Mouse (Mus musculus) hindbrain, embryonic 14.5 days (tissue): ENCODE data around the gene Mmp28. TPM values are rescaled to one million over a fixed set of nuclear protein-coding genes. Genes with fewer than 3 reads are reported as not detected.

Experiments
- ATAC-seq: fragments of 200-750 bp; cut with Nextera tagmentation; 2 replicates; pipeline ENCODE4 v1.8.0; 2017; ENCODE audit warnings: moderate number of reproducible peaks, mild to moderate bottlenecking, moderate TSS enrichment, moderate library complexity; ENCODE audit not compliant: low FRiP score
- DNase-seq: peaks from one replicate; pipeline ENCODE4 v3.0.0-alpha.2; 2015; ENCODE audit warnings: low spot score
- H3K27ac ChIP-seq: fragments of 300-500 bp; sonication (generic); 2 replicates; pipeline ENCODE4 v1.5.1; 2014; ENCODE audit warnings: mild to moderate bottlenecking, moderate library complexity
- H3K27me3 ChIP-seq: fragments of 300-500 bp; sonication (generic); 2 replicates; pipeline ENCODE4 v1.6.1; 2014; ENCODE audit warnings: mild to moderate bottlenecking, low read length, mixed read lengths; ENCODE audit not compliant: control insufficient read depth, insufficient read depth
- H3K36me3 ChIP-seq: fragments of 300-500 bp; sonication (generic); replicated peaks from 2 replicates; pipeline ENCODE4 v1.6.1; 2014; ENCODE audit not compliant: control insufficient read depth, insufficient read depth
- H3K4me1 ChIP-seq: fragments of 300-500 bp; sonication (generic); replicated peaks from 2 replicates; pipeline ENCODE4 v1.6.1; 2014; ENCODE audit warnings: antibody characterized with exemption, low read length, mixed read lengths; ENCODE audit not compliant: control insufficient read depth, insufficient read depth
- H3K4me2 ChIP-seq: fragments of 300-500 bp; sonication (generic); replicated peaks from 2 replicates; pipeline ENCODE4 v1.6.1; 2014; ENCODE audit warnings: mild to moderate bottlenecking, moderate library complexity
- H3K4me3 ChIP-seq: fragments of 300-500 bp; sonication (generic); replicated peaks from 2 replicates; pipeline ENCODE4 v1.5.1; 2014; ENCODE audit warnings: mild to moderate bottlenecking, low read length
- H3K9ac ChIP-seq: fragments of 300-500 bp; sonication (generic); 2 replicates; pipeline ENCODE4 v1.6.1; 2014
- H3K9me3 ChIP-seq: fragments of 300-500 bp; sonication (generic); 2 replicates; pipeline ENCODE4 v1.6.1; 2016; ENCODE audit warnings: low read length; ENCODE audit not compliant: control insufficient read depth
- WGBS: fragments of 180-500 bp; shearing (Covaris S2); extraction: QIAGEN DNeasy Blood & Tissue Kit; methylation state at CpG from one replicate; pipeline ENCODE4 v1.1.7; 2014; 5-methylcytosine and 5-hydroxymethylcytosine counted together
- polyA plus RNA-seq: library from polyadenylated mRNA; unstranded; fragments of >200 nt; fragmentation: Nextera tagmentation; extraction: Ambion mirVana; gene quantifications from 2 replicates; pipeline ENCODE4 v1.2.1, GENCODE M21; 2014

Mmp28 gene
- polyA plus RNA-seq, 1 experiment from 2014 or later = 3.9 TPM

DNA sequence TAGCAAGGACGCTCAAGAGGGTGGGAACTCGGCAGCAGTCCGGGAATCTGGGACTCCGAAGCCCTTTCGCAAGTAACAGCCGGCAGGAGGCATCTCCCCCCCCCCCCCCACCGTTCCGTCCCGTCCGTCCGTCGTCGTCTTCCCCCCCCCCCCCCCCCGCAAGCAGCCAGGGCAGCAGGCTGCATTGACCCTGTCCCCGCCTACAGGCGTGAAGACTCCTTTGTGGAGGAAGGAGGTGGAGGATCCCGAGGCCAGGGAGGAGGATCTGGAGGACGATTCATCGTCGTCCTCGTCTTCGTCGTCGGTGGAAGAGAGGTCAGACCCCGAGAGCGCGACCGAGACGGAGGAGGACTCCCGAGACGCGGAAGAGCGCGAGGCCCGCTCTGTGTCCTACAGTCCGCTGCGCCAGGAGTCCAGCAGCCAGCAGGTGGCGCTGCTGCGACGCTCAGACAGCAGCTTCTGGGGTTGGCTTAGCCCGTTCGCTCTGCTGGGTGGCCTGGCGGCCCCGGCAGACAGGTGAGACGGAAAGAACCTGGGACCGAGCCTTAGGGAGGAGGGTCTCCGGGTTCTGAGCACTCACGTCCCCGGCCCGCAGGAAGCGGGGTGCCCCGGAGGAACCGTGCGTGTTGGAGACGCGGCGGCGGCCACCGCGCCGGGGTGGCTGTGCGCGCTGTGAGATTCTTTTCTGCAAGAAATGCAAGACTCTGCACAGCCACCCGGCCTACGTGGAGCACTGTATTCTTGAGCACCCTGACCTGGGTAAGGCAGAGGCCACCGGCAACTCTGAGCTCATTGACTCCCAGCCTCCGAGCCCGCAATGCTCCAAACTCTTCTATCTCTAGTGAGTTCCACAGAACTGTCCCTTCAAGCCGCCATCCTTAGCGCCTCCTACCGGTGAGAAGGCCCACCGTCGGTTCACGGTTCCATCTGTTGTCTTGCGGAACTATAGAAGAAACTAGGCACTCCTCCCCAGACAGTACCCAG, 22.5 kb downstream of the Mmp28 start:
- Histone ChIP-seq H3K27me3 (peaks cover 42% of the 10 kb centered on the region), H3K27ac (no peak overlapping the region), H3K4me3 (peak overlapping the region; percentile 50), H3K4me1 (0 out of 2 replicates have a peak, but pooled peaks cover 3% of the 10 kb centered on the region), H3K9me3 (no peaks in the 10 kb centered on the region), H3K36me3 (no peaks in the 10 kb centered on the region), H3K4me2 (peak overlapping the region; percentile 72), H3K9ac (peak overlapping the region; percentile 62)
- DNase-seq (peak; percentile 97), ATAC-seq (peak; percentile 94)
- WGBS = under 1% methylated on average over 70 of the region's 75 CpGs

DNA sequence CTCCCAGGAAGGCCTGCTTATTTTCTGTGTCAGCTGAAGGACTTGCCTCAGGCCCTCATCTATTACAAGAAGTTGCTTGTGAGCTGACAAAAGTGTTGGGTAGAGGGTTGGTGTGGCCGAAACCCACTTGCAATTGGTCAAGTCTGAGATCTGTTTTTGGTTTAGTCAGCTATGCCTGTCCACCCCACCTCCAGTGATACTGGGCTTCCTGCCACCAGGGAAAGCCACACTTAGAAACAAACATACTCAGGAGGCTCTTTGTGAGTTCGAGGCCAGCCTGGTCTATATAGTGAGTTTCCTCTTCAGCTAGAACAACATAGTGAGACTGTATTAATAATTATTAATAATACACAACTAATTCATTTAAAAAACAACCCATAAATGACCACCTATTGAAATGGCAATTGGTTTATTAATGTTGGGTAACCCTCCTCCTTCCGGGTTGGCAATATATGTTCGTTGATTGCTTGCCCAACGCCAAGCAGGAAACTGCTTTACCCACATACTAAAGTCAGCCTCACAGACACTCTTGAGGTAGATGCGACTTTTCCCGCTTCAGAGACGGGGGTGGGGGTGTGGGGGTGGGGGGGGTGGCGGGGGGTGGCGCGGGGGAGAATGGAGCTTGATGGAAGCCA, 23.3 kb downstream of the Mmp28 start:
- no peak overlapping the region for H3K9ac ChIP-seq
- H3K27me3 ChIP-seq = peaks cover 34% of the 10 kb centered on the region
- 44% methylated on average over 8 of the region's 11 CpGs for WGBS
- no peaks in the 10 kb centered on the region for H3K9me3 ChIP-seq
- DNase-seq = no peak
- peak overlapping the region; percentile 50 for H3K4me3 ChIP-seq
- H3K4me2 ChIP-seq = peak overlapping the region; percentile 72
- no peak overlapping the region for H3K27ac ChIP-seq
- H3K36me3 ChIP-seq = no peaks in the 10 kb centered on the region
- no peak for ATAC-seq
- H3K4me1 ChIP-seq = 0 out of 2 replicates have a peak, but pooled peaks cover 3% of the 10 kb centered on the region

DNA sequence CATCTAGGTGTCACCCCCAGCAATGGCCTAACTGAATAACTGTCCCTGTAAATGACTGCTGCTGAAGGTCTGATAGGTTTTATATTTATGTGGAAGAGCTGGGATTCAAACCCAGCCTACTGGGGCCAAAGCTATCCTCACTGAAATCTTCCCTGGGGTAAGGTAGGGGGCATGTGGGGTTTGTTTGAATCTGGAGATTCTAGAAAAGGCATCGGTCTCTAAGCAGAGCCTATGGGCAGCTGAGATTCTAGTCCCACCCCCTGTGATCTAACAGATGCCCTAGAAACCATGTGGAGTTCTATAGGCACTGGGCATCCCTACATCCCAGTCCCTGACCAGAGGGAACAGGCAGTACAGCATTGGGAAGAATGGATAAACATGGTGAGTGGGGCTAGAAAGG, 25.5 kb downstream of the Mmp28 start, which contains the start of gene 1700020L24Rik:
Gene 1700020L24Rik (plus strand): TSS at position 301 of the 400 bp plus-strand sequence.
- peaks cover 14% of the 10 kb centered on the region for H3K27me3 ChIP-seq
- H3K27ac ChIP-seq = no peak within 1 kb of the TSS
- DNase-seq (no peak), ATAC-seq (no peak)
- no peaks in the 10 kb centered on the region for H3K36me3 ChIP-seq
- H3K4me2 ChIP-seq = no peak within 1 kb of the TSS
- H3K9me3 ChIP-seq = no peaks in the 10 kb centered on the region
- no peak within 1 kb of the TSS for H3K4me3 ChIP-seq
- no peak within 1 kb of the TSS for H3K9ac ChIP-seq
- H3K4me1 ChIP-seq = no peaks in the 10 kb centered on the region
- WGBS = 89% methylated on average over 1 of the region's 1 CpGs

DNA sequence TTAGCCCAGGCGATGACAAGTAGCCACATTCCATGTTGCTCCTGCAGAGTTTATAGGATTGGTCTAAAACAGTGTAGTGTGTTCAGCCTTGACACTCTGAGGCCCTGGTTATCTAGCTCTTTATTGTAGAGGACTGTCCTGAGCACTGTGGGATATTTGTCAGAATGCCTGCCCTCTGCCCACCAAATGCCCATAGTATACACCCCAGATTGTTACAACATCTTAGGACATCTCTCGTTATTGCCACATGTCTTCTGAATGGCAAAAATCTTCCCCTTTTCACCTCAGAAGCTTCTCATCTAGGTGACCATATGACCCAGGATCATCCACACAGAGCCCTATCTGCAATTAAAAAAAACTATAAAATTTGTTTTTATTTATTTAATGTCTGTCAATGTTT, 30.3 kb downstream of the Mmp28 start:
- DNase-seq (no peak), ATAC-seq (no peak)
- Histone ChIP-seq H3K9ac (no peak overlapping the region), H3K4me3 (no peak overlapping the region), H3K36me3 (no peaks in the 10 kb centered on the region), H3K27me3 (peaks cover 8% of the 10 kb centered on the region), H3K27ac (no peak overlapping the region), H3K4me2 (no peak overlapping the region), H3K9me3 (no peaks in the 10 kb centered on the region), H3K4me1 (no peaks in the 10 kb centered on the region)
- 74% methylated on average over 2 of the region's 2 CpGs for WGBS

DNA sequence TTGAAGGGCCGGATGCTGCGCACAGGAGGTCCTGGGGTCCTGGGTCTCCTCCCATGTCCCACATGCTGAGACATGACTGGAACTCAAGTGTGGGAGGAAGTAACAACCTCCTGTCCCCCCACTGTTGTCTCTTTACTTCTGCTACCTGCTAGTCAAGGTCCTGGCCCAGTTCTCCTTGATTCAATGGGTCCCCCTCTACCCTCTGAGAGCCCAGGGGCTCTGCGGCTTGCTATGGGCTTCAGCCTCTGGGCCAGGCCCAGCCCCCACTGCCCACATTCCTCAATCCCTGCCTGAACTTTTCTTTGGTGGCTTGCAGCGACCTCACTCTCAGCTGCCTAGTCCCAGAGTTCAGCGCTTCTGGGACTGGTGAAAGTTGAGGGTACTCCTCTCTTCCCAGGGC, 33.5 kb downstream of the Mmp28 start, which contains the start of gene Gas2l2:
Gene Gas2l2 (minus strand): TSS at position 101 of the 400 bp plus-strand sequence.
- Histone ChIP-seq H3K4me2 (no peak within 1 kb of the TSS), H3K36me3 (no peaks in the 10 kb centered on the region), H3K9me3 (no peaks in the 10 kb centered on the region), H3K4me1 (no peaks in the 10 kb centered on the region), H3K4me3 (no peak within 1 kb of the TSS), H3K27me3 (peaks cover 16% of the 10 kb centered on the region), H3K9ac (no peak within 1 kb of the TSS), H3K27ac (no peak within 1 kb of the TSS)
- DNase-seq = no peak
- WGBS = 50% methylated on average over 5 of the region's 5 CpGs
- ATAC-seq = no peak

DNA sequence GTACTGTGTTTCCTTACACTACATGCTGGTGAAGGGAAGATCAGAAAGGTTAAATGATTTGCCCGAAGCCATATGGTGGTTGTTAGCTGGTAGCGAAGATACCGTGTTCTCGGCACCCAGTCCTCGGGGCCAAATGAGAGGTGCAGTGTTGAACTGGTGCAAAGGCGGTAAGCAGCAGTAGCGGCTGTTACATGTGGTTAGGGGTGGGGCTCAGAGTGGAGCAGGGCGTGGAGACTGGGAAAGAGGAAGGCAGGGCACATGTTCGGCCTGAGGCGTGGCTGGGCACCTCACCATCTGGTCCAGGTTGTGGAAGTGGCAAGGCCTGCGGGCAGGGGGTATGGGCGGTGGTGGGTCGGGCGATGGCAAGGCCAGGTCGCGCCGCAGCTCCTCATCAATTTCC, 35.9 kb downstream of the Mmp28 start:
- Histone ChIP-seq H3K4me1 (no peaks in the 10 kb centered on the region), H3K27me3 (peaks cover 16% of the 10 kb centered on the region), H3K9ac (no peak overlapping the region), H3K27ac (no peak overlapping the region), H3K4me3 (no peak overlapping the region), H3K36me3 (no peaks in the 10 kb centered on the region), H3K9me3 (no peaks in the 10 kb centered on the region), H3K4me2 (peak overlapping the region; percentile 20; the same call in 1 of the 2 replicates)
- ATAC-seq (no peak), DNase-seq (no peak)
- 49% methylated on average over 17 of the region's 17 CpGs for WGBS

DNA sequence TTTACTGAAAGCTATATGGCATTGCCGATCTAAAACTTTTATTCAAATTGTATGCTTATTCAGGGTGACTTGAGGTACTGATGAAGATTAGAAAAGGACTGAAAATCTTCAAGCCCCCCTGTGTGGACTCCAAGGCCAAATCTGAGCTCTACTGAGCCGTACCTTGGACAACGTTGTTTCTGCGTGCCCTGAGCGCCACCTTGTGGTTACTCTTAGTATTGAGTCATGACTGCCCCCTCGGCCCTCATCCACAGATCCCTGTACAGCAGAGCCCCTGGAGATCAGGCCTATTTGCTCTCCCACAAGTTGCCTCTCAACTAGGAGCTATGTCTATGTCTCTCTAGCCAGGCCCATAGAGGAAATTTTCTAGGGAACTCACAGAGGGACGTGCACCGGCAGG, 38.2 kb downstream of the Mmp28 start:
- H3K27ac ChIP-seq = no peak overlapping the region
- DNase-seq = peak; percentile 93
- H3K36me3 ChIP-seq = no peaks in the 10 kb centered on the region
- peak; percentile 55; the same call in 1 of the 2 replicates for ATAC-seq
- no peak overlapping the region for H3K4me2 ChIP-seq
- H3K9me3 ChIP-seq = no peaks in the 10 kb centered on the region
- H3K9ac ChIP-seq = no peak overlapping the region
- WGBS = 9% methylated on average over 8 of the region's 8 CpGs
- peaks cover 26% of the 10 kb centered on the region for H3K27me3 ChIP-seq
- no peaks in the 10 kb centered on the region for H3K4me1 ChIP-seq
- H3K4me3 ChIP-seq = no peak overlapping the region

DNA sequence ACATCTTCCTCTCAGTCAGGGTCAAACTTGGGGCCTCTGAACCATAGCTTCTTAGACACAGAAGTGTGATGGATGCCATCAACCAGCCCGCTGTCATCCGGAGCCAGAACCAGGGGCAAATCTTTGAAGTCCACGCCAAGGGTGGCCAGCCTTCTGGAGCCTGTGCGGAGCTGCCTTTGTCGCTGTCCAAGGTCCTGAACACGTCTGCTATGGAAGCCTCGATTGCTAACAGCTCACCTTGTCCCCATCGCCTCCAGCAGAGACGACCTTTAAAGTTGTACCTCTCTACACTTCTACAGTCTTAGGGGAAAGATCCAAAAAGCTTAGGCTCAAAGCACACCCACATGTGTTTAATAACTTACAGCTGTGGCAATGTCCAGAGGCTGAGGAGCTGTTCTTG, 41.6 kb downstream of the Mmp28 start:
- no peaks in the 10 kb centered on the region; the same call in 1 of the 2 replicates for H3K4me1 ChIP-seq
- H3K4me3 ChIP-seq = no peak overlapping the region
- H3K9ac ChIP-seq = no peak overlapping the region
- DNase-seq = peak; percentile 70
- no peak for ATAC-seq
- H3K9me3 ChIP-seq = no peaks in the 10 kb centered on the region
- H3K27me3 ChIP-seq = peaks cover 26% of the 10 kb centered on the region
- H3K27ac ChIP-seq = no peak overlapping the region
- 4% methylated on average over 9 of the region's 9 CpGs for WGBS
- no peaks in the 10 kb centered on the region for H3K36me3 ChIP-seq
- H3K4me2 ChIP-seq = no peak overlapping the region

DNA sequence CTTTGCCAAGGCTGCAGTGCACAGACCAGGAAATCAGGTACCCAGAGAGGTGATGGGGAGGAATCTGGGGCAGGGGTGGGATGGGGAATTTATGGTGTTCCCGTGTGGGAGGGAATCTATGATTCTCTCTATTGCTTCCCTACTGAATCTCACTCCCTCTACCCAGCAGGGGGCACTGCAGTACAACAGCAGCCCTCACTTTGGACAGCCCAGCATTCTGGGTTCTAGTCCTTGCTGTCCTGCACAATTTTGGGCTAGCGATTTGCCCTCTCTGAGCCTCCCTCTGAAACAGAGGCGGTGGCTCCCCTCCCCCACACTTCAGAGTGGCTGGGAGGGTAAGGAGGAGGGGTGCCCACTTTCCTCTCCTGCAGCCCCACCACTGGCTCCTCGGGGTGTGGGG, 42.5 kb downstream of the Mmp28 start:
- ATAC-seq = no peak
- 39% methylated on average over 4 of the region's 4 CpGs for WGBS

More for the DNA sequence above, 42.5 kb downstream of the Mmp28 start:
- no peaks in the 10 kb centered on the region; the same call in 1 of the 2 replicates for H3K4me1 ChIP-seq
- H3K9me3 ChIP-seq = no peaks in the 10 kb centered on the region
- H3K27me3 ChIP-seq = peaks cover 26% of the 10 kb centered on the region
- no peak overlapping the region for H3K4me3 ChIP-seq
- H3K4me2 ChIP-seq = no peak overlapping the region
- no peak overlapping the region for H3K27ac ChIP-seq
- no peak for DNase-seq
- no peaks in the 10 kb centered on the region for H3K36me3 ChIP-seq
- no peak overlapping the region for H3K9ac ChIP-seq
